Mouse (Mus musculus): ENCODE data around the gene Rnf126.

DNA sequence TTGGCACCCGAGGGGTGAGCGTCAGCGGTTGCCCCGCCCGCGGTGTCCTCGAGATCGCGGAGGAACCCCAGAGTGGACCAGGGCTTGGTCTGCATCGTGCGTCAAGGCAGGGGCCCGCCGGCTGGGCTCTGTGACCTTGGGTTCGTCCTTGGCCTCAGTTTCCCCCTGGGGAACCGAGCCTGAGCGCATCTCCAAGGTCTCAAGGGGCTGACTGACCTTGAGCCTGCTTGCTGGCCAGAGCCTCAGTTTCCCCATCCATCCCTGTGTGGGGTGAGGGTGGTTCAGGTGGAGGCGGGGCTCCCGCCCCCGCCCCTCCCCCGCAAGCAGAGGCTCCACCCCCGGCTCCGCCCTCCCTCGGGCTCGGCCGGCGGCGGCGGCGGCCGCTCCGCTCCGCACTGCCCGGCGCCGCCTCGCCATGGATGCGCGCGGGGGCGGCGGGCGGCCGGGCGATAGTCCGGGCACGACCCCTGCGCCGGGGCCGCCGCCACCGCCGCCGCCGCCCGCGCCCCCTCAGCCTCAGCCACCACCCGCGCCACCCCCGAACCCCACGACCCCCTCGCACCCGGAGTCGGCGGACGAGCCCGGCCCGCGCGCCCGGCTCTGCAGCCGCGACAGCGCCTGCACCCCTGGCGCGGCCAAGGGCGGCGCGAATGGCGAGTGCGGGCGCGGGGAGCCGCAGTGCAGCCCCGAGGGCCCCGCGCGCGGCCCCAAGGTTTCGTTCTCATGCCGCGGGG lies 50.3 kb downstream of the Rnf126 start, which contains the start of gene Hcn2:
- TF ChIP-seq POLR2A (IDR thresholded peaks at IDR 0.05; ENCODE audit: low read depth, low read length) (no peak), CTCF (IDR thresholded peaks at IDR 0.05; ENCODE audit: extremely low read depth, insufficient read depth, insufficient read length, insufficient replicate concordance) (no peak)

All from spleen, adult 2 months (tissue).